Mouse (Mus musculus) left cerebral cortex, adult 8-10 months (tissue): Measurements from ENCODE around the gene Zfyve19. TPM values are rescaled to one million over a fixed set of nuclear protein-coding genes. Genes with fewer than 3 reads are reported as not detected.

ENCODE experiments used
- DNase-seq, 2 experiments: peaks; one replicate each; pipeline ENCODE4 v3.0.0; 2022; ENCODE audit warnings: low spot score in 2 of 2
- total RNA-seq, 4 experiments: library from RNA; stranded (reverse); gene quantifications; 2 replicates each; pipeline ENCODE4 v1.2.4; 2022

The Zfyve19 gene
- 10 to 100 TPM; 29.3 to 44.8 (median 35.4) TPM for total RNA-seq

DNA sequence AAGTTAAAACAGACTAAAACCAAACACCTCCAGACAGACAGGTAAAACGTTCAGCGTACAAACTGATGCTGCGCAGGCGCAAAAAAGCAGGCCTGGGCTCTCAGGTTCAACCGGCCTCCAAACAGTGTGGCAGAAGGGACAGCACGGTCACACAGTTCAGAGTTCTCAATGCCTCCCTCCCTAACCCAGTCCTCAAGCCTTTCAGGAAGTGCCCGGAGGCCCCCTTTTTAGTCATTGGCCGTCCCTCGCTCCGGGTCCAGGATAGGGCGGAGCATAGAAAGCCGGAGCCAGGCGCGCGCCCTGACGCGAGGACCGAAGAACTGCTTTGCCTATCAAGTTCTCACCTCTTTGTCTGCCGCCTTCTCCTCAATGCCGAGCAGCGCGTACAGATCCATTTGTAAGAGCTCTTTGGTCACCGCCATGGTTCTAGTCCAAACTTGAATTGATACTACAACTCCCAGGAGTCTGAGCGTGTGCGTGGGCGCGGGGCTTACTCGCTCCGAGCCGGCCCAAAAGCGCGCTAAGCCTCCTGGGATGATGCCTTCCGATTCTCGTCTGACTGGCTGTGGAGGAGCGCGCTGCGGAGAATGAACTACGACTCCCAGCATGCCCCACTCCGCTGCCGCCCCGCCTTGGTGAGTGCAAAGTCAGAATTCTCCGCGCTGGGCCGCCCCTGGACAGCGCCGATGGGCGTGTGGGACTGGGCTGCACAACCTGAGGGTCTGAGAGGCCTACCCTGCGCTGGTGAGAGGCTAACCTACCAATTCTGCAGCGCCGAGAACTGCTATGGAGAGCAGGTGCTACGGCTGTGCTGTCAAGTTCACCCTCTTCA, at the start of gene Zfyve19, which contains the start of gene Dnajc17:
Gene Zfyve19 (plus strand): TSS at position 274 of the 832 bp plus-strand sequence.
Gene Dnajc17 (minus strand): TSS at position 452 of the 832 bp plus-strand sequence.
- DNase-seq: peak; percentile 92 to 97

DNA sequence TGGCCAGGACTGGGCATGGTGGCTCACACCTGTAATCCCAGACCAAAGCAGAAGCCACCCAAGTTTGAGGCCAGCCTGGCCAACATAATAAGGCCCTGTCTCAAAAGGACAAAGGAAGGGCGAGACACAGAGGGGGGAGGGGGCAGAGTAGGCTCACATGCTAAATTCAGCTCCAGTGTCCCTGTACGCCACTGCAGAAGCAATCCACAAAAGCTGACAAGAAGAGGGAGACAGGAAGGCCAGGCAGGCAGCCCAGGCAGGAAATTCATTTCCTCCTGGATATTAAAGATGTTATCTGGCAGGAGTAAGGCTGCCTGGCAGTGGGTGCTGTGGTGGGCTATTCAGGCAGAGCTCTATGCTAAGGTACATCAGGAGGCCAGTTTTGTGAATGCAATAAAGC, 47.2 kb upstream of the Zfyve19 start:
- DNase-seq: no peak

DNA sequence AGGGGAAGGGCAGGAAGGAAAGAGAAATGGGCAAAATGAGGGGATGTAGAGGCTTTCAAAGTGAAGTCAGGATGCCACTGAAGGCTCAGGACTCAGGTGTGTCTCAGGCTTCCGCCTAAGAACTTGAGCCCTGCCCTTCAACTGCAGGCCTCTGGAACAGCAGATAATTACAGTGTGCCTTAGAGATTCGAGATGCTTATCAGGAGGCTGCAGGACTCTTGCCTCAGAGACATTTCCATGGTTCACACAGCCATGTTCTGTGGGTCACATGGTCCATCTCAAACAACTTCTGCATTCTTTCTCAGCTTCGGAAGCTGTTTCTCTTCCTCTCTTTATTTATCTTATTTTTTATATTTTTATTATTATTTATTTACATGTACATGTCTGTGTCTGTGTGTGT, 45.3 kb upstream of the Zfyve19 start:
- DNase-seq: no peak

DNA sequence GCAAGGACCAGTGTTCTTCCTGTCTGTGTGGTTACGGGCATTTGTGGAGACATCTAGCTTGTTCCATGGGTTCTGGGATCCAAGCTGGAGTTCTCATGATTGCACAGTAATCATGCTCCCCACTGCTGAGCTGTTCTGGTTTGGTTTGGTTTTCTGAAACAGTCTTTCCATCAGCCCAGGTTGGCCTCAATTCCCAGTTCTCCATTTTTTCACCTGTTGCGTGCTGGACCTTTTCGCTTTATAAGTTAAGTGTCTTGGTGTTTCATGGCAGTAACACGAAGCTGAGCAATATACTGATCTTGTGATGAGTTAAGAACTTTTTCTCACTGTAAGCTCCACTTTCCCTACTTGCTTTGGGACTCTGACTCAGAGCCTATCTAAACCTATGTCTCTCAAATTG, 44.4 kb upstream of the Zfyve19 start:
- DNase-seq: no peak

DNA sequence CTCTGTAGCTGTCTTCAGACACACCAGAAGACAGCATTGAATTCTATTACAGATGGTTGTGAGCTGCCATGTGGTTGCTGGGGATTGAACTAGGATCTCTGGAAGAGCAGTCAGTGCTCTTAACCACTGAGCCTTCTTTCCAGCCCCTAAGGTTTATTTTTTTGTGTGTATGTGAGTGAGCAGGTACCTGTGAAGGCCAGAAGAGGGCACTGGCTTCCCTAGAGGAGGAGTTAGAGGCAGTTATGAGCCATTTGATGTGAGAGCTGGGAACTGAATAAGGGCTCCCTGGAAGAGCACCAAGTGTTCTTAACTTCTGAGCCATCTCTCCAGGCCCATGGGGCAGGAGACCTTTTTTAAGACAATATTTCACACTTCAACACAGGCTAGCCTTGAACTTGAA, 43.0 kb upstream of the Zfyve19 start:
- DNase-seq: no peak

DNA sequence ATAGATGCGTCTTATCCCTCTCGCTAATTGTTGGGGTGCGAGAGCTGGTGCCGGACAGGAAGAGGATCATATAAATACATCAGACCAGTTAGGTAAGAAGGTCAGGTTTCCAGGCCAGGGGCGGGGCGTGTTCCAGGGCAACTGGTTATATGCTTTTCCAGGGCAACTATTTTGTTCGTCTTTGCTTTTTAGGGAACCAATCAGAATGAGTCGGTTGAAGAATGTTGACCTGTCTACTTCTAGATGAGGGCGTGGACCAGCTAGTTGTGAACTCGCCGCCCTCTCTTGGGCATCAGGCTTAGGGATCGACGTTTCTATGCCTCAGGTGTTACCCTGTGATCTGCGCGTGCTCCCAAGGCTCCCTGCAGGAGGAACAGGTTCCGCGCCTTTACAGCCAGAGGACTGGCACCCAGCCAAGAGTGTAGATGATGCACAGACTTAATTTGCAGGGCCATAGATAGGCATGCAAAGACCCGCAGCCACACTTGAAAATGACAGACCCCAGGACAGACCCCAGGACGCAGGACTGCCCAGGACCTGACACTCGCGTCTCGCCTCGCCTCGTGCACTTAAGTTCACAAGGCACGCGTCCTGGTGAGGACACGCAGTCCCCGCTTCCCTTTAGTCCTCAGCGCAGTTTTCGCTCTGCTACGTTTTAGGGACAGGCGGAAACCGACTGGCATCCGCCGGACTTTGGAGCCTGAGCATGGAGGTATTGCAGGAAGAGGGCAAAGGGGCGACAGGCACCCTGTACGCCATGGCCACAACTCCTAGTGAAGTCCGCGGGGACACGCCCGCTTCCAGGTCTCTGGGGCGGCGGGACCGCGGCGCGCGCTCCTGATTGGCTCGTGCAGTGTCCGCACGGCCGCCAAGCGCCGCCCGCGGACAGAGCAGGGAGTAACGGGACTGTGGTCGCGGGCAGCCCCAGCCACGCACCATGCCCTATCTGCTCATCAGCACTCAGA, 41.2 kb upstream of the Zfyve19 start, which contains the start of gene Gchfr:
Gene Gchfr (plus strand): TSS at position 873 of the 965 bp plus-strand sequence.
- no peak for DNase-seq

DNA sequence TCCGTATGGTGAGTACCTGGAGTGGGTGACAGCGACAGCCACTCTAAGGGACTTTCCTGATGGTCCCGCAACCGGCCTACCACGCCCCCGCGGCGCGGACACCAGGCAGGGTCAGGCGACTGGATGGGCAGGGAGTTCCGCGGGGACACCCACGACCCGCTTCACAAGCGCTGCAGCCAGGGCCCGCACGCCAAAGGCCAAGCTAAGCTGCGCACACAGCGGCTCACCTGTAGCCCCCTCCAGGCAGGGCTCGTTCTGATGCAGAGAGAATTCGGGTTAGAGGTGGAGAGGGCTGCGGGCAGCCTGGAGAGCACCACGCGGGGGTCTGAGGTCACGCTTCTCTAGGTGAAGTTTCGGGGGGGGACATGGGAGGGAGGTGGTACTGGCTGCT, 40.6 kb upstream of the Zfyve19 start:
- no peak for DNase-seq

DNA sequence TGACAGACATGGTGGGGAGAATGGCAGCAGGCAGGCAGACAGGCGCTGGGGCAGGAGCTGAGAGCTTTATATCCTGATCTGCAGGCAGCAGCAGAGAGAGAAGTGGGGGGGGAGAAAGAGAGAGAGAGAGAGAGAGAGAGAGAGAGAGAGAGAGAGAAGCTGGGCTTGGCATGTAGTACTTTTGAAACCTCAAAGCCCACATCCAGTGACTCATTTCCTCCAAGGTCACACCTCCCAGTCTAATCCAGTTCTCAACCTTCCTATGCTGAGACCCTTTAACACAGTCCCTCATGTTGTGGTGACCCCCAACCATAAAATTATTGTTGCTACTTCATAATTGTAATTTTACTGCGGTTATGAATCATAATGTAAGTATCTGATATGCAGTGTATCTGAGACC, 38.1 kb upstream of the Zfyve19 start:
- DNase-seq: no peak

DNA sequence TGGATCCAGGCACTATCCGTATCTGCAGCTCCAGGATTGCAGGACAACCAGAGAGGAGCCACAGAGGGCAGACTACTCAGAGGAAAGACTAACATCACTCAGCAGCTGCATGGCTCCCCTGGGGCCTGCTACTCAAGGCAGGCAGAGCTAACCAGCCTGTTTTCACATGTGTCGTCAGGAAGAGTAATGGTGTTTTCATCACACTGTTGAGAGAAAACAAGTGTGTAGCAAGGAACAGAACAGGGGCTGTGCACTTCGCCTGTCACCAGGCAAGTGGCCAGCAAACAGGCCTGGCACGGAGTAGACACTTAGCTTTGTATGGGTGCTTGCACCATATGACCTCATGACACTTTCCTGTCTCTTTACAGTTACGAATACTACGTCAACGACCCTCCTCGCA, 36.8 kb upstream of the Zfyve19 start:
- no peak for DNase-seq

DNA sequence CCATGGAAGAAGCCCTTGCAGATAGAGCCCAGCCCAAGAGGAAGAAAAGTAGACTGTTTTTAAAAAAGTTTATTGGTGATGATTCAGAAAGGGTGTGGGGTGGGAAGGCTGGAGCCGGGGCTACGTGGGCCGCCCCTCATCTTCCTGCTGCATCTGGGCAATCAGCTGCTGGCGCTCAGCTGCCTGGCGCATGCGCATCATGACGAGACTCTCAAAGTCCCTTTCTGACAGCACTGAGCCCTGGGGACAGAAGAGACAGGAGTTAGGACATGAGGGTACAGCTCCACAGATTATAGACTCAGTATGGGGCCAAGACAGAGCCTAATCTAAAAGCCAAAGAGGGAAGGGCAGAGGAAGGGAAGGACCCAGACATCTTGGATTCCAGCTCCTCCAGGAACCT, 36.0 kb upstream of the Zfyve19 start:
- DNase-seq: no peak

DNA sequence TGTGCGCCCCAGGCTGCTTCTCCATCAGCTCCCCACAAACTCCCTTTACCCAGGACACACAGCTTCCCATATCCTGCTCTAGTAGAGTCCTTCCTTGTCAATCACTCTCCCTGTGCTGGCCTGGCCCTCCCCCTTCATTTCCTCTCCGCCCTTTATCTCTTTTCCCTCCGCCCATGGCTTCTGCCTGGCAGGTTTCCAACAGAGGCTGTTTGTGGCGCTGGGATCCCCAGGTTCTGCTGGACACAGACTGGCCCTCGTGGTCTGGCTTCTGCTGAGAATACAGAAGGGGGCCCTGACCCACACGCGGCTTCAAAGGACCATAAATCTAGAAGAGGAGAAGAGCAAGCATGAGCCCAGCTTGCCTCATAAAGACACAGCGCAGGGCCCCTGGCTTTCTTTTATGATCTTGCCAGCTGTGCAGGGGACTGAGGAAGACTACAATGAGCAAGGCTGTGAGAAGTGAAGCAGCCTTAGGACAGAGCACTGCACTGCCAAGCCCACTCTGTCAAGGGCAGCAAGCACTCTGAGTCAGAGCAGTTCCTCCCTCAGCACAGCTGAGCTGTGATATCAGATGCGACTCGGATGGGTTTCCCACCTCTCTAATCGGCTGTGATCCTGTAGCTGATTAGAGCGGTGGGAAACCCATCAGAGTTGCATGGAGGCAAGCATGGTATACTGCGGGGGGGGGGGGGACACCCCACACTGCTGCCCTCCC, 35.4 kb upstream of the Zfyve19 start:
- no peak for DNase-seq

DNA sequence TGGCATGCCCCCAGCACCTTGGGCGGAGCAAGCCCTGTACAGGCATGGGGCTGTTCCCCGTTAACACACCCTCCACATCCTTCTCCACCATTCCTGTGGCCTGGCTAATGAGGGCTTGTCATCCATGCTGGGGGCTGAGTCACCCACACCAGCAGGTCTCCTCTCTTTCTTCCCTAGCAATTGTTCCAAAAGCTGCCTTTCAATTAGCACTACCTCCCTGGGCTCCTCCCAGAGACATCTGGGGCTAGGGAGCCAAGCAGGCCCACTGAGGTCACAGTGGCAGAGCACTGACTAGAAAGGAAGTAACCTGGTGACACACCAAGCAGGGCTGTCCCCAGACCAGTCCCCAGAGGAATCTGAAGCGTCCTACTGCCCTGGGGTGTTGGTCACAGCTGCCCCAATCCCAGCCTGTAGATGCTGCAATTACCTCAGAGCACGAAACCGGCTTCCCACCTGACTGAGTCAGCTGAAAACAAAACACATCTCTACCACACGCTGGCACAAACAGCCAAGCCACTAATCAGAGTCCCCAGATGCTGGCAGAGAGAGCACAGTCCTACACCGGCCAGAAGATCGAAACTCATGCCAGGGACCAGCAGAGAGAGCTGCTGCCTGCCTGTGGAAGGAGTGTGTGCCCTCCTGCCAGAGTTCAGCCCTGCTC, 34.3 kb upstream of the Zfyve19 start, which contains the start of gene Gm14137:
Gene Gm14137 (plus strand): TSS at position 519 of the 661 bp plus-strand sequence.
- DNase-seq: no peak

DNA sequence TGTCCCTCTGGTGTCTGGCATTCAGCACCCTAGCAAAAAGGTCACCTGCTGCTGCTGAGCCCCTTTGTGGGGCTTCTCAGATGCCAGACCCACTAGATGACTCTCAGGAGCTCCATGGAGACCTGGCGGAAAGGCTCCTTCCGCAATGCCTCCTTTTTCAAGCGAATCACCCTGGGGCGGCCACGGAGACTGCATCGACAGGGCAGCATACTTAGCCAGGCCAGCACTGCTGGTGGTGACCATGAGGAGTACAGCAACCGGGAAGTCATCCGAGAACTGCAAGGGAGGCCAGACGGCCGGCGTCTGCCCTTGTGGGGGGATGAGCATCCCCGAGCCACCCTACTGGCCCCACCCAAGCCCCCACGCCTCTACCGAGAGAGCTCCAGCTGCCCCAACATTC, 33.6 kb upstream of the Zfyve19 start:
- no peak for DNase-seq

DNA sequence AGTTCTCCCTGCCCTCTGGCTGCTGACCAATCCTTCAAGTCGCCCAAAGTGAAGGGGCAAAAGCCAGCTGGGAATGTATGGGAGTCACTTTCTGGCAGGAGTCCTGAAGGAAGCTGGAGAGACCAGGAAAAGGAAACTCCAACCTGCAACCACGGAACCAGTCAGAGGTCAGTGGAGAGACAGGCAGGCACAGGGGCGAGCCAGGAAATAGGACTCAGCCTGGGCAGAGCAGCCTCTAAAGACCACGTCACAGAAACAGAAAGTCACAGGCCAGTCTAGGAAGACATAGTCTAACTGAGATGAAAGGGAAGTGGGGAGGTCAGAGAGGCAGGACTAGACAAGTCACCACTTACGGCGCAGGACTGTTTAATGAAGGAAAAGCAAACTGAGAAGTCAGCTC, 32.8 kb upstream of the Zfyve19 start:
- no peak for DNase-seq

DNA sequence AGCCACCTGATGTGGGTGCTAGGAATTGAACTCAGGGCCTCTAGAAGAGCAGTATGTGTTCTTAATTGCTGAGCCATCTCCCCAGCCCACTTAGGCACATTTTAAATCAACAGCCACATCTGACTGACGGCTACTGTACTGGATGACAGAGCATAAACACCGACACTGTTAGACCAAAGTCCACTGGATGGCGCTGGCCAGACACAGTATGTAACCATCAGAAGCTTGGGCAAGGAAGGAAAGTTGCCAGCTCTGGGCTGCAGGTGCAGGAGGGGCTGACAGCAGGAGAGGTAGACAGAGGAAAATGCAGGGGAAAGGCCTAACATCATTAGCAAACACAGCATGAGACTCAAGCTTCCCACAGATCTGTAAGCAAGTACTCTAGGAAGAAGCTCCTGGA, 31.7 kb upstream of the Zfyve19 start:
- DNase-seq: no peak

DNA sequence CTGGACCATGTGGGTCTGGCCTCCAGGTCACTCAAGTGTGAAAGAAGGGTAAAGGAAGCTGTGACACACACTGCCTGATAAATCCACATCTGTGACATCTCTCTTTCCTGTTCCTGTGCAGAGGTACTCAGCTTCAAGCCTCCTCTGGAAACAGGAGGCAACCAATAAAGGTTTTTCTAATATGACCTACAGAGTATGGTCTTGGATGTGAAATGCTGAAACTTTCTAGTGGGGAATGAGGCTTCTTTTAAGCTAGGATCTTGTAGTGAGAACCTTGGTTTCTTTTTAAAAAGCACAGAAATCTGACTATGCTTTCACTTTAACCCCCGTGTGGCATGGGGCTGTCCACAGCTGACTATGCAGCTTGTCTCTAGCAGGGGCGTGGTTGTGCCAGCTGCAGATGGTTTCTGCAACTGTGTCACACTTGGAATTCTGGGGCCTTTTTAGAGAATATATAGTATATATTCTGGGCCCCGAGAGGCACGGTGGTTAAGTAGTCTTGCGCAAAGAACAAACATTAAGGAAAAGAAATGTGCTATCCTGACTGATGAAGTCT, 31.0 kb upstream of the Zfyve19 start:
- no peak for DNase-seq

DNA sequence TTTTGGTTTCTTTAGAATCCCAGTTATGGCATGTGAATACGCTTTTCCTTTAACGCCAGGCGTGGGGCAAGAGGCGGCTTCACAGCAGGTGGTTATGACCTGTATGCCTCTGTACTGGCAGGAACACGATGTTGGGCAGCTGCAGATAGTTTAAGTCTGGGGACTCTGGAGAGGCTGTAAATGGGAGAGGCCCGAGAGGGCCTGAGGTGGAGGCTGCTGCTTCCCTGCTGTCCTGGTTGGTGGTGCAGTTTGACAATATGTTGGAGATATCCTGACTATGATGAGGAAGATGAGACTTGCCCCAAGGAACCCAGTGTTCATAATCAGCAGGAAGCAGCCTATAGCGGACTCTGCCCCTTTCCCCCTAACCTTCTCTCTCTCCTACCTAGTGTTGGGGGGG, 25.5 kb upstream of the Zfyve19 start:
- no peak for DNase-seq

DNA sequence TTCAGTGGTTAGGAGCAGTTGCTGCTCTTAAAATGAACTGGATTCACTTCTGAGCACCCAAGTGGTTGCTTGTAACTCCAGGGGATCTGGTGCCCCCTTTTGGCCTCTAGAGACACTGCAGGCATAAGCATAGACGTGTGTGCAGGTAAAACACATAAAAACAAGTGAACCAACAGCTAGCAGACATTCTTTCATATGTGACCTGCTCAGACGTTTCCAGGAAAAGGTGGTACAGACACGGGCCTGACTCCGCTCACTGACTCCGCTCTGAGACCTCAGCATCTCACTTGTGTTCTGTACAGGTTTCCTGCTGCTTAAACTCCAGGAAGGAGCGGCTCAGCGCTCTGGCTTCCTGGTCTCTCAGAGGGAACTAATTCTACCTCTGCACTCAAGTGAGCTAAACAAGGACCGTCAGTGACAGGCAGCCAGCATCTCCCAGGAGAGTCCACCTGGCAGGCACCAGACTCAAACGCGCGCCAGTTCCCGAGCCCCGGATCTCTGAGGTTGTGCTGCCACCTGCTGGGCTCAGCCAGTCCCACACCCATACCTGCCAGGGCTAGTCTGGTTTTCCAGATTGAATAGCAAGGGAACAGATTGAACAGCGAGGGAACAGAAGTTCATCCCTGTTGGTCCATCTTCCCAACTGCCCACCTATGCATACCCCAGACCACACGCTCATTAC, 19.2 kb upstream of the Zfyve19 start:
- peak; percentile 56 to 76 for DNase-seq

DNA sequence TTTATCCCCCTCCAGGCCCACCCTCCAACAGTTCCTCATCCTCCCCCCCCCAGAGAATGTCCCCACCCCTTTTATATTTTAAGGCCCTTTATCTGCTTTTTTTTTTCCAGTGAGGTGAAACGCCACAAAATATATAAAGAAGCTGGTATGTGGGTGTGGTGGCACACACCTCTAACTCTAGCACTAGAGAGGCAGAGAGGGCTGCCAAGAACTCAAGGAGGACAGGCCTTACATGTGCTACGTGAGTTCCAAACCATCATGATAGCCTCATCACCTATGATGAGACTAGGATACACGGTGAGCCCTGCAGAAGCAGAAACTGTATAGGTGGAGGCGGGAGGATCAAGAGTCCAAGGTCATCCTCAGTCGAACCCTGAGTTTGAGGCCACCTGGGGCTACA, 17.4 kb upstream of the Zfyve19 start:
- no peak for DNase-seq

DNA sequence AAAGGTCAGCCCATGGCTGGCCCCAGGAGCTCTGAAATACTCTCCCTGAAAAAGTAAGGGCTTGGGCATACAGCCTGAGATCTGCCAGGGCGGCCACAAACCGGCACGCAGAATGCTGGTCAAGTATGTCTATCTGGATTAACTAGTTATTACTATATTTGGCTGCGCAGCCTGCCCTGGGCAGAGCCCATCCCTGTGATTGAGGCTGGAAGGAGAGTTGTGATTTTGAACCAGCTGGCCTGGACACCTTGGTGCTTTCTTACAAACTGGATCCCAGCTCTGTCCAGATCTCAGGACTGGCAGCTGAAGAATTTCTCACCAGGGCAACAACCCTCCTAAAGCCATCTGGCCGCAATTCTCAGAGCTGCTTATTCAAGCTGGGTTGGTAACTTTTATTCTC, 14.3 kb upstream of the Zfyve19 start:
- DNase-seq: no peak
